Mouse (Mus musculus) kidney, adult 11 months (tissue): ENCODE data around the gene Itih4.

Source experiments
- DNase-seq: peaks from one replicate; pipeline ENCODE4 v3.0.0; 2022

Itih4 gene

GRCm38 (mm10) chr14:30943860-30944674 lies 57.8 kb downstream of the Itih4 start:
- DNase-seq = peak; percentile 26

- no peak for DNase-seq
These were observed 58.5 kb downstream of the Itih4 start for GRCm38 (mm10) chr14:30944745-30945144.

- no peak for DNase-seq
These were observed 63.7 kb downstream of the Itih4 start for GRCm38 (mm10) chr14:30949986-30950385.

GRCm38 (mm10) chr14:30951154-30951825 lies 65.0 kb downstream of the Itih4 start, which contains the start of gene Nek4:
Nek4 (plus strand) TSS chr14:30951377.
- peak; percentile 97 for DNase-seq
